Mouse (Mus musculus): ENCODE results near the gene Pick1. TPM values are rescaled to one million over a fixed set of nuclear protein-coding genes. Genes with fewer than 3 reads are reported as not detected.

Pick1 gene
- polyA plus RNA-seq, 1 experiment = 13.7 TPM

- H3K36me3 ChIP-seq (ENCODE audit: control insufficient read depth, insufficient read depth, low read length) = peaks cover 3% of the 10 kb centered on the region; the same call in 1 of the 2 replicates
- no peak for DNase-seq (ENCODE audit: low read depth in 1 of 2, low spot score in 2 of 2)
- H3K4me1 ChIP-seq (ENCODE audit: control insufficient read depth, insufficient read depth, insufficient read length) = no peaks in the 10 kb centered on the region
- no peak overlapping the region for H3K4me3 ChIP-seq (ENCODE audit: extremely low read depth, insufficient read depth, insufficient read length)
- no peak overlapping the region for H3K27ac ChIP-seq (ENCODE audit: insufficient read depth, low read length)
- TF ChIP-seq CTCF (IDR thresholded peaks at IDR 0.05; ENCODE audit: extremely low read depth, insufficient read depth, insufficient read length, insufficient replicate concordance) (no peak), POLR2A (IDR thresholded peaks at IDR 0.05; ENCODE audit: low read depth, low read length) (no peak)
- H3K27me3 ChIP-seq (ENCODE audit: control insufficient read depth, insufficient read depth, low read length) = no peaks in the 10 kb centered on the region
- WGBS = 94% methylated on average over 3 of the region's 3 CpGs
Measured at GRCm38 (mm10) chr15:79288387-79288786, 59.4 kb downstream of the Pick1 start.

- TF ChIP-seq POLR2A (IDR thresholded peaks at IDR 0.05; ENCODE audit: low read depth, low read length) = no peak
- TF ChIP-seq CTCF (IDR thresholded peaks at IDR 0.05; ENCODE audit: extremely low read depth, insufficient read depth, insufficient read length, insufficient replicate concordance) = no peak
- Histone ChIP-seq H3K36me3 (ENCODE audit: control insufficient read depth, insufficient read depth, low read length) (peaks cover 3% of the 10 kb centered on the region; the same call in 1 of the 2 replicates), H3K4me3 (ENCODE audit: extremely low read depth, insufficient read depth, insufficient read length) (no peak overlapping the region), H3K27ac (ENCODE audit: insufficient read depth, low read length) (no peak overlapping the region), H3K27me3 (ENCODE audit: control insufficient read depth, insufficient read depth, low read length) (no peaks in the 10 kb centered on the region), H3K4me1 (ENCODE audit: control insufficient read depth, insufficient read depth, insufficient read length) (no peaks in the 10 kb centered on the region)
- no peak for DNase-seq (ENCODE audit: low read depth in 1 of 2, low spot score in 2 of 2)
- 91% methylated on average over 12 of the region's 12 CpGs for WGBS
Measured at GRCm38 (mm10) chr15:79289441-79289840, 60.5 kb downstream of the Pick1 start.

- peaks cover 3% of the 10 kb centered on the region; the same call in 1 of the 2 replicates for H3K36me3 ChIP-seq (ENCODE audit: control insufficient read depth, insufficient read depth, low read length)
- 94% methylated on average over 3 of the region's 3 CpGs for WGBS
- no peak for TF ChIP-seq CTCF (IDR thresholded peaks at IDR 0.05; ENCODE audit: extremely low read depth, insufficient read depth, insufficient read length, insufficient replicate concordance)
- TF ChIP-seq POLR2A (IDR thresholded peaks at IDR 0.05; ENCODE audit: low read depth, low read length) = no peak
- H3K27ac ChIP-seq (ENCODE audit: insufficient read depth, low read length) = no peak overlapping the region
- H3K4me1 ChIP-seq (ENCODE audit: control insufficient read depth, insufficient read depth, insufficient read length) = no peaks in the 10 kb centered on the region
- H3K27me3 ChIP-seq (ENCODE audit: control insufficient read depth, insufficient read depth, low read length) = no peaks in the 10 kb centered on the region
- no peak for DNase-seq (ENCODE audit: low read depth in 1 of 2, low spot score in 2 of 2)
- no peak overlapping the region for H3K4me3 ChIP-seq (ENCODE audit: extremely low read depth, insufficient read depth, insufficient read length)
Measured at GRCm38 (mm10) chr15:79290340-79290739, 61.4 kb downstream of the Pick1 start.

- 0 out of 2 replicates have a peak, but pooled peaks cover 1% of the 10 kb centered on the region for H3K36me3 ChIP-seq (ENCODE audit: control insufficient read depth, insufficient read depth, low read length)
- WGBS = 93% methylated on average over 9 of the region's 9 CpGs
Measured at GRCm38 (mm10) chr15:79292779-79293178, 63.8 kb downstream of the Pick1 start.

GRCm38 (mm10) chr15:79298553-79298952, 69.6 kb downstream of the Pick1 start:
- Histone ChIP-seq H3K36me3 (ENCODE audit: control insufficient read depth, insufficient read depth, low read length) (no peaks in the 10 kb centered on the region), H3K27ac (ENCODE audit: insufficient read depth, low read length) (no peak overlapping the region), H3K27me3 (ENCODE audit: control insufficient read depth, insufficient read depth, low read length) (no peaks in the 10 kb centered on the region; the same call in 1 of the 2 replicates), H3K4me3 (ENCODE audit: extremely low read depth, insufficient read depth, insufficient read length) (no peak overlapping the region), H3K4me1 (ENCODE audit: control insufficient read depth, insufficient read depth, insufficient read length) (no peaks in the 10 kb centered on the region)
- no peak for DNase-seq (ENCODE audit: low read depth in 1 of 2, low spot score in 2 of 2)
- 92% methylated on average over 6 of the region's 6 CpGs for WGBS
- no peak for TF ChIP-seq CTCF (IDR thresholded peaks at IDR 0.05; ENCODE audit: extremely low read depth, insufficient read depth, insufficient read length, insufficient replicate concordance)
- no peak for TF ChIP-seq POLR2A (IDR thresholded peaks at IDR 0.05; ENCODE audit: low read depth, low read length)

More at GRCm38 (mm10) chr15:79292779-79293178, 63.8 kb downstream of the Pick1 start:
- TF ChIP-seq POLR2A (IDR thresholded peaks at IDR 0.05; ENCODE audit: low read depth, low read length) (no peak), CTCF (IDR thresholded peaks at IDR 0.05; ENCODE audit: extremely low read depth, insufficient read depth, insufficient read length, insufficient replicate concordance) (no peak)
- Histone ChIP-seq H3K4me3 (ENCODE audit: extremely low read depth, insufficient read depth, insufficient read length) (no peak overlapping the region), H3K27ac (ENCODE audit: insufficient read depth, low read length) (no peak overlapping the region), H3K27me3 (ENCODE audit: control insufficient read depth, insufficient read depth, low read length) (no peaks in the 10 kb centered on the region), H3K4me1 (ENCODE audit: control insufficient read depth, insufficient read depth, insufficient read length) (no peaks in the 10 kb centered on the region)
- no peak for DNase-seq (ENCODE audit: low read depth in 1 of 2, low spot score in 2 of 2)

Other genes starting within 250 kb of the Pick1 start
- gene H1f0, start 200.7 kb upstream of the Pick1 start, polyA plus RNA-seq (2012; rRNA removed) = 14.3 and 25.4 TPM in 2 replicates
- 0.39 and 1.0 TPM in 2 replicates for gene Galr3, start 187.3 kb upstream of the Pick1 start, polyA plus RNA-seq (2012; rRNA removed)
- gene Ankrd54, start 166.3 kb upstream of the Pick1 start, polyA plus RNA-seq (2012; rRNA removed) = 57.3 and 78.9 TPM in 2 replicates
- gene Eif3l, start 154.0 kb upstream of the Pick1 start, polyA plus RNA-seq (2012; rRNA removed) = 85.7 and 97.2 TPM in 2 replicates
- gene Micall1, start 120.3 kb upstream of the Pick1 start, polyA plus RNA-seq (2012; rRNA removed) = 20.0 and 24.9 TPM in 2 replicates
- 20.3 and 25.4 TPM in 2 replicates for gene Polr2f, start 88.2 kb upstream of the Pick1 start, polyA plus RNA-seq (2012; rRNA removed)
- 0.53 and 0.83 TPM in 2 replicates for gene 1700088E04Rik, start 87.9 kb upstream of the Pick1 start, polyA plus RNA-seq (2012; rRNA removed)
- gene Sox10, start 63.9 kb upstream of the Pick1 start, polyA plus RNA-seq (2012; rRNA removed) = 0.75 and 2.0 TPM in 2 replicates
- gene Gm49486, start 218 bp downstream of the Pick1 start, polyA plus RNA-seq (2012; rRNA removed) = not detected in 2 replicates
- not detected in 2 replicates for gene Slc16a8, start 25.6 kb downstream of the Pick1 start, polyA plus RNA-seq (2012; rRNA removed)
- gene Baiap2l2, start 56.4 kb downstream of the Pick1 start, polyA plus RNA-seq (2012; rRNA removed) = 0.14 and 0.18 TPM in 2 replicates
- 15.1 and 19.3 TPM in 2 replicates for gene Pla2g6, start 99.2 kb downstream of the Pick1 start, polyA plus RNA-seq (2012; rRNA removed)
- gene Maff, start 117.4 kb downstream of the Pick1 start, polyA plus RNA-seq (2012; rRNA removed) = 2.0 and 2.6 TPM in 2 replicates
- 89.7 and 113 TPM in 2 replicates for gene Tmem184b, start 174.4 kb downstream of the Pick1 start, polyA plus RNA-seq (2012; rRNA removed)
- 26.3 and 31.3 TPM in 2 replicates for gene Csnk1e, start 226.4 kb downstream of the Pick1 start, polyA plus RNA-seq (2012; rRNA removed)

Data from spleen, adult 2 months (tissue).